Mouse (Mus musculus): ENCODE measurements at regions not wholly inside any gene's neighbourhood (a gene's known extent, or its start where the extent isn't known, plus 50 kb on each side); places are given as distances from the start of the nearest gene placed in this dataset.

GRCm38 (mm10) chr2:128403143-128403935 is 187.7 kb upstream of the Spdye4c start:
- DNase-seq, result no peak

GRCm38 (mm10) chr2:128404405-128404804 is 186.6 kb upstream of the Spdye4c start:
- no peak for DNase-seq

- DNase-seq, result no peak
Observed at GRCm38 (mm10) chr2:128407076-128407475, 183.9 kb upstream of the Spdye4c start.

- DNase-seq, result peak; percentile 43
Observed at GRCm38 (mm10) chr2:128408718-128409117, 182.3 kb upstream of the Spdye4c start.

GRCm38 (mm10) chr2:128412352-128412751 is 178.7 kb upstream of the Spdye4c start:
- DNase-seq, result peak; percentile 56

GRCm38 (mm10) chr2:128412974-128413373 is 178.0 kb upstream of the Spdye4c start:
- DNase-seq, result no peak

- no peak for DNase-seq
Observed at GRCm38 (mm10) chr2:128414588-128415240, 176.3 kb upstream of the Spdye4c start.

GRCm38 (mm10) chr2:128416416-128416815 is 174.6 kb upstream of the Spdye4c start:
- no peak for DNase-seq

GRCm38 (mm10) chr2:128418960-128419359 is 172.0 kb upstream of the Spdye4c start:
- no peak for DNase-seq

GRCm38 (mm10) chr2:128420406-128420805 is 170.6 kb upstream of the Spdye4c start:
- DNase-seq, result no peak

GRCm38 (mm10) chr2:128422677-128423076 is 168.3 kb upstream of the Spdye4c start:
- DNase-seq, result no peak

GRCm38 (mm10) chr2:128424236-128424635 is 166.8 kb upstream of the Spdye4c start:
- no peak for DNase-seq

- no peak for DNase-seq
Observed at GRCm38 (mm10) chr2:128427181-128427880, 163.7 kb upstream of the Spdye4c start.

- peak; percentile 59 for DNase-seq
Observed at GRCm38 (mm10) chr2:128428154-128428553, 162.9 kb upstream of the Spdye4c start.

- peak; percentile 80 for DNase-seq
Observed at GRCm38 (mm10) chr2:128428651-128429633, 162.1 kb upstream of the Spdye4c start.

GRCm38 (mm10) chr2:128429786-128430185 is 161.2 kb upstream of the Spdye4c start:
- no peak for DNase-seq

- DNase-seq, result no peak
Observed at GRCm38 (mm10) chr2:128430776-128431291, 160.2 kb upstream of the Spdye4c start.

- DNase-seq, result no peak
Observed at GRCm38 (mm10) chr2:128431751-128432150, 159.3 kb upstream of the Spdye4c start.

GRCm38 (mm10) chr2:128432741-128433140 is 158.3 kb upstream of the Spdye4c start:
- DNase-seq, result no peak

- no peak for DNase-seq
Observed at GRCm38 (mm10) chr2:128433553-128434081, 157.4 kb upstream of the Spdye4c start.

All from adrenal gland, adult 2 months (tissue).